Mouse (Mus musculus) CD4-positive helper T cell, adult 2 months (primary cell): ENCODE results near the gene Itgb1.

Experiments used
- DNase-seq: peaks from one replicate; pipeline ENCODE4 v3.0.0-alpha.2; 2012; ENCODE audit warnings: low read depth, missing footprints, low spot score

Itgb1 gene

DNA sequence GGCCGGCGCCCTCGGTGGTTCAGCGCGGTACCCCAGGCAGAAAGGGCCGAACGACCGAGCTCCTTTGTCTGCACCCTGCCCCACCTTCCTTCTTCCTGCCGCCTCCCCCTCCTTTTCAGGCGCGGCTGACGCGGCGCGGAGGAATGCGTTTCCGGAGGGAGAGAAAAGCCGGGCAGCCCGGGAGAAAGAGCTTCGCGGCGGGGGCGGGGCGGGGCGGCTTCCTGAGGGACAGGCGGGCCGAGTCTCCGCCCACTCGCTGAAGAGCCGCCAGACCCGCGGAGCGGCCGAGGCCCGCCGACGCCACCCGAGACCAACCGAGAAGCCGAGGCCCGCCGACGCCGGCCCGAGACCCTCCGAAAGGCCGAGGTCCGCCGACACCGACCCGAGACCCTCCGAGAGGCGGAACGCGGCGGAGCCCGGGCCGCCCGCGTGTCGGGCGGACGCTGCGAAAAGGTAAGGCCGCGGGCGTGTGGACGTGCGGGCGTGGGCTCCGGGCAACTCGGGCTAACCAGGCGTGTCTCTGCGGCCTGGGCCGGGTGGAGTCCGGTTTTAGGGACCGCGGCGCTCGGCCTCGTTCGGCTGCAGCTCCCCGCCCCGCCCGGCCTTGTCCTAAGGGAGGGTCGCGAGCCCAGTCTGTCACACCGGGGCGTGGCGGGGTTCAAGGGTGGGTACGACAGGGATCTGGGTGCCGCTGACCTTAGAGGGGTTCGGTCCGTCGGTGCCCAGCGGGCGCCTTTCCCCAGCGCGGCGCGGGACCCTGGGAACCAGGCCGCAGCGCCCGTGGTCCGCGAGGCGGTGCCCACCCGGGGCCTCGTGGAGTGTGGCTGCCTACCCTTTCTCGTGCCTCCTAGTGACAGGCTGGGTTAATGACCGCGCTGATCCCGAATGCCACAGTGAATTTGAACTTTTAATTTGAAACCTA is at the start of gene Itgb1:
Gene Itgb1, plus strand, starts transcription at position 148 of the 922 bp plus-strand sequence.
- DNase-seq = peak; percentile 86

DNA sequence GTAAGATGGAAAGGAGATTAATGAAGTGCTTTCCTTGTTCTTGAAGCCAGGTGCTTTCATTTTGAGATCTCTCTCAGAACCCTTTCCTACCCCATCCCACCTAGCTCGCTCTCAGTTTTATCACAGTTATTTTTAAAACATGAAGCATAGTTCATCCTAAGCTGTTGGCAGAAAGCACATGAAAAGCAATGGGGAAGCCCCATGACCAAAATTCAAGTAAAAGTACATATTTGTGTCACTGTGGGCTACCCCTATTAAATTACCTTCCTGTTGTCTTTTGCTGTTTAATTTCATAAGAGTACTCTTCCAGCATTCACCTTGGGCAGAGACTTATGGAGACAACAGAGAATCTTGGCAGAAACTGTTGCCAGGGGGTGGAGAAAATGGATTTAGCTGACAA is 42.4 kb upstream of the Itgb1 start:
- DNase-seq = peak; percentile 38

DNA sequence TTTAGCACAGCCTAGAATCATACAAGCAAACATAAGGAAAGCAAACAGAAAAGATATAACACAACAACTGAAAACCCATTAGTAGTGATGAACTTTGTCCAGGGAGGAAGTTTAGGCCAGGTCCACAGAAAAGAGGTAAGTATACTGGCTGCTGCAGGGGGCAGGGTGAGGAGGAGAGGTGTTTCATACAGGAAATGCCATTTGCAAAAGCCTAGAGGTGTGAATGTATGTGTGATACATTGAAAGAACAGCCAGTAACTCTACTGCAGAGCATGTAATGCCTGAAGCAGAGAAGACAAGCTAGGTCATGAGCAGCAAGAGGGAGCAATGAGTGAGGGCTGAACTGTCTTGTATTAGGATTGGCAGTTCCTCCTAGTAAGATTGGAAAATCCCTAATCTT is 40.0 kb upstream of the Itgb1 start:
- DNase-seq = peak; percentile 39

DNA sequence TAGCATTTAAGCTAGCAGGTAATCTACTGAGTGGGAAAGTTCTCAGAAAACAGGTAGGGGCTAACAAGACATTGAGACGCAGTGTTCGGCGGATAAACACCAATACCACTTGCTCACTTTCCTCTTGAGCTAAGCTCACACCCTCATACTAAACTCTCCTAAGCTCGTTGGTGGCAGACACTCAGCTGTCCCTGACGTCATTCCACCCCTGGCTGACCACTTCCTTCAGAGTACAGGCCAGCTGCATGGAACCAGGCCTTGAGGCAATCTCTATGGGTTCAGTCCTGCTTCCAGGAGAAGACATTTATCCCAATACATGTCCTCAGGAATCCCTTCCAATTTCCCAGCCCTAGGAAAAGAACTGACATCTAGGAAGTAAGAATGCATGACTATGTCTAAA is 39.0 kb upstream of the Itgb1 start:
- DNase-seq = peak; percentile 39

DNA sequence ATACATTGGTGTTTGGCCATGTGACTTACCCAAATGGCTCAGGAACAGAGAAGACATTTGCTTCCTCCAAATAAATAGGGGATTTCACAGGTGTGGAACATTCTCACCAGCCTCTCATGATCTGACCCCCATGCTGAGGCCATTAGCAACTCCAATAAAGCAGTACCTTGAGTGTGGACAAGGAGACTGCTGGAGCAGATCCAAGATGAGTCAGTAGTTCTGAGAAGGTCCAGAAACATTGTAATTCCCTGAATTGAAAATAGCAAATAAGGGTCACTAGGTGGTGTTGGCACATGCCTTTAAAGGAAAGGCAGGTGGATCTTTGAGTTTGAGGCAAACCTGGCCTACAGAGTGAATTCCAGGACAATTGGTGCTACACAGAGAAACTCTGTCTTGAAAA is 37.4 kb upstream of the Itgb1 start:
- DNase-seq = no peak

DNA sequence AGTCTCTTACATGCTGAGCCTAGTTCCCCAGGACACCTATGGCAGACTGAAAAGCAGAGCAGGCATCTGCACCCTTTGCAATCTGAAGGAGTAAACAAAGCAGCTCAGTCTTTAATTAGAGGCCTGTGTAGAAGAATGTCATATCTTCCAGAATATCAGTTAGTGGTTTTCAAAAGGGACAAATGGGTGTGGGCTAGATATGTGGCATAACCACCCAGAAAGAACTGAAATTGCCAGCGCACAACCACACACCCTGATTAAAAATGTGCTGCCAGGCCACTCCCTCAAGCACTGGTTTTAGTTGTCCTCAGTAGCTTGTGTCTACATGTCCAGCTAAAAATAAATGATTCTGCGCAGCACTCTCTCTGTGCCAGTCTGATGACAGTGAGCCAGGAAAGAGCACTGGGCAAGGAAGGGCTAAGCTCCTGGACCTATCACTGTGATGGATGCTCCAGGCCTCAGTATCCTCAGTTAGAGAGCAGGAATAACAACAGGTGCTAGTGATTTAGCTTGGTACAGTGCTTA is 35.1 kb upstream of the Itgb1 start:
- DNase-seq = peak; percentile 51

DNA sequence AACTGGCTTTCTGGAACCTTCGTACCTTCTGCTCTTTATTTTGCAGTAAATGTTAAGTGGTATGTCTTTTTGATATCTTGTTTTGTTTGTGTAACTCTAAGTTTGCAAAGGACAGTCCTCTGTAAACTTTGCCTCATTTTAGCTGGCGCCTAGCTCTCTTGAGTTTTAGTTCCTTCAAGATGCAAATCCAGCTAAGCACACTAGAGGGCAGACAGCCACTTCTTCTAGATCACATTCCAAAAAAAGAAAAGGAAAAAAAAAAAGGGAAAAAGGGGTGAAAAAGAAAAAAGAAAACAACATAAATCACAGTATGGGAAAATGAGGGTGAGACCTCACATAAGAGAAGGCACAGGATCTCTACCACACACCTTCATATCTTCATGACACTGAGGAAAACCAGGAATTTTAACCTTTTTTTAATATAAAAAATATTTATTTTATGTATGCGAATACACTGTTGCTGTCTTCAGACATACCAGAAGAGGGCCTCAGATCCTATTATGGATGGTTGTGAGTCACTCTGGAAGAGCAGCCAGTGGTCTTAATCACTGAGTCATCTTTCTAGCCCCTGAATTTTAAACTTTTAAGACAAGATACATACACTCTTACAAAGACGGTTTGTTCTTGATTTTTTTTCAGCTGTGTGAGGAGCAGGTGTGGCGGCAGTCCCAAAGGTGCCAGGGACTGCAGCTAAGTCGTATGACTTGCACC is 32.9 kb upstream of the Itgb1 start:
- peak; percentile 32 for DNase-seq

DNA sequence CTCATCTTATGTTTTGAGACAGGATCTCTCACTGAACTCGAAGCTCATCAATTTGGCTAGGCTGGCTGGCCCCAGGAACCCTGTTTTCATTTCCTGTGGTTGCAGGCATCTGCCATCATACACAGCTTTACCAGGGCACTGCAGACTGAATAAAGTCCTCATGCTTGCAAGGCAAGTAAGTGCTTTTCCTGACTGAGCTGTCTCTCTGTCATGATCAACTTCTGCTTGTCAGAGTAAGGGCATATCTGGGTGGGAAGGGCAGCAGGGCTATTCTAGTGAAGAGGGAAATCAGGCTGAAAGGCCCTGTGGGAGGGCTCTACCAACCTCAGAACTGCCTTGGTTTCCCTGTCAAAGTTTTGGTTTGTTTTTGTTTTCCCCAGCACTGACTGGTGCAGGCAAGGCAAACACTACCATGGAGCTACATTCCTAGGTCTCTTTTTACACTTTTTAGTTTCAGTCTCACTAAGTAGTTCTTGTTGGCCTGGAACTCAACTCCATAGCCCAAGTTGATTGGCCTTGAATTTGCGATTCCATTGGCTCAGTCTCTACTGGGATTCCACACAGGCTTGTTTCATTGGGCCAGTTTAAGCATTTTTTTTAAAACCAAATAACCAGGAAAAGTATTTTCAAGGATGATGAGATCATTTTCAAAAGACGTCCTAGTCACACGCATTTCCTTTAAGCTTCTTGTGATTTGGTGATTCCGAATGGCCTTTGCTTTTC is 31.7 kb upstream of the Itgb1 start:
- peak; percentile 33 for DNase-seq

DNA sequence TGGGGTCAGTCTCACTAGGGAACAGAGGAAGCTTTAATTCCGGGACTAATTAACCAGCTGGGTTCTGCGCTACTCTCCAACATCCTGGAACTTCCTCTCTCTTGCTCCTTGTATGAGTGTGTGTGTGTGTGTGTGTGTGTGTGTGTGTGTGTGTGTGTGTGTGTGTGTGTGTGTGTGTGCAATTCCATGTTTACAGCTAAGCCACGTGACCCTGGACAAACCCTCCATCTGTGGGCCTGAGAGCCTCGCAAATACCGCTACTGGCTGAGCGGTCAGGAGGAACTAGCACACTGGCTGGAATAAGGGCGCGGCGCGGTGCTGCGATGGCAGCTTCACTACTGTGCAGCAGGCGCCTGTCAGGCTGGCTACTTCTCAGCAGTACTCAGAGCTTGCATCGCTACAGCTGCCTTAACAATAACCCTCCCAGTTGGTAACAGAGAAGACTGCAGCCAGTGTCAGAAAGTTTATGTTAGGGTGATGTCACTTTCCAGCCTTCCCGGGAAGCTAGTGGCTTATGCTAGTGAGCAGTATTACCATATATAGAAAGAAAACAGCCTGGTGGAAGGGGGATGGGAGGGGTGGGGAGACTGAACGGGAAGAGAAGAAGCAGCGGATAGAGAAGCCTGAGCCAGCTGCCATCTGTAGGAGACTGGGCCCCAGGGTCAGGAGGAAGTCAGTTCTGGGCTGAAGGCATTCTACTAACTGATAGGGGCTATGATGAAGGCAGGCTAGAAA is 30.9 kb upstream of the Itgb1 start:
- DNase-seq = peak; percentile 40

DNA sequence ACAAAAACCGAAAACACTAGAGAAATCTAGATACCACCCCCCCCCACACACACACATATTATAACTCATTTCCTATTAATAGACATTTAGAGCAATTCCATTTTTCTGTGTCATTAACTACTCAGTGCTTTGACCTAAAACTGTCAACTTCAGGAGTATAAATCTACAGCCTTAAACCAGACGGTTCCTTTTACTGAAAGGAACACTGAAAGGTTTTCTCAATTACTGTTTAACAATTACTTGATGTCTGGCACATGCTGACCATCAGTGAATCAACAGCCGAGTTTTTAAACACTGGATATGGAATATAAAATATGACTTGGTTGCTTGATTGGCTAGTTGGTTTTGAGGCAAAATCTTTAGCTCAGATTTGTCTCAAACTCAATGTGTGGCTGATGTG is 23.3 kb upstream of the Itgb1 start:
- no peak for DNase-seq

DNA sequence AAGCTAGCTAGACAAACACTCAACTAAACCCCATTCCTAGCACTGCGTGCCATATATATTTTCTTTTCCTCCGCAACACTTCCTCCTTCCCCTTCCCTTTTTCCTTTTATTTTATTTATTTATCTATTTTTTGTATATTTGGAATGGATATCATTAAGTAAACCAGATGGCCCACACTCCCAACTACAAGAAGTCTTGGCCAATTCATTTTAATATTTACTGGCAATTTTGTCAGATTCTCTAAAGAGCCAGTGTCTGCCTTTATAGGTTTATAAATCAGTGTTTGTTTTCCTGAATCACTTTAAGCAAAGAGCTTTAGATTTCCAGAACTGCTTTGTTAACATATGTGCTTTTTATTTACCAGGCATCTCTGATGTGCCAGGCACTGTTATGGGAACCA is 22.8 kb upstream of the Itgb1 start:
- no peak for DNase-seq

DNA sequence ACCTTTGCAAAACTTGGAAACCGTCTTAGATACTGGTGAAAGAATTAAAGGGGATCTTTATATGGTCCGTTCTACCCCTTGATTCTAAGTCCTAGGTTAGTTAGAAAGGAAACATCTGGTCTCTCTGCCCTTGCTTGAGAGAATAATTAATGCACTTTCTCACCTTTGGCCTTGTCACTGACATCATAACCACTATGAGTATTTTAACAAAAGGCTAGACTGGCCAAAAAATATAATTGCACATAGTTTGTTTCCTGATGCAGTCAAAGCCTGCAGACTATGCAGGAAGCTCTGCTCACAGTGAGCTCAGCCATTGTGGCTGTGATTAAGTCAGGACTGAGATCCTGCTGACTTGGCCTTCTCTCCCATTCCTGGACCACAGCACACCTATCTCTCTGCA is 22.3 kb upstream of the Itgb1 start:
- no peak for DNase-seq

DNA sequence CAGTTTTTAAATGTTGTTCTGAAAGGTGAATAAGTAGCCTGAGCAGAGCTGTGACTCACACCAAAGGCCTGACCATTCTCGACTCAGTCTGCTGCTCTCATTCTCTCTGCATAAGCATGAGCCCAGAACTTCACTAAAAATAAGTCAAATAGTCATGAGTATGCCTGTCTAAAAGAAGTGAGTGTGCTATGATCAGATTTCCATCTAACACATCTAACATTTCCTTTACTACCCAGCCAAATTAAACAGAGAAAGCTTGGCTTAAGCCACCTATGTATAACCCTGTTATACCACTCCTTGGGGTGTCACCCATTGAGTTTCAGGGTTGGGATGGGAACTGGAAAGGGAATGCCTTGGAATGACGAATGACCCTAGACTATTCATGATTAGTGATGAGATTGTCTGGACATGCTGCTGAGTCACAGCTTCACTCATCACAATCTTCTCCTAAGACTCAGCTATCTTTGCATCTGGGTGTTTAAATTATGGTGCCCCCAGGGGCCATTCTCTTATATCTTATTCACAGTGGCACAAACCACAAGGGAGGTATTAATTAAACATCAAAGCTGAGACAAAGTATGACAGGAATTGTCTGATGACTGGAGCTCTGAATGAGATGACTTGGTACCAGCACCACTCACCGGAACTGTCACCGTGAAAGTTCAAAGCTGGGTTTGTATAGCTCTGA is 18.7 kb upstream of the Itgb1 start:
- no peak for DNase-seq

DNA sequence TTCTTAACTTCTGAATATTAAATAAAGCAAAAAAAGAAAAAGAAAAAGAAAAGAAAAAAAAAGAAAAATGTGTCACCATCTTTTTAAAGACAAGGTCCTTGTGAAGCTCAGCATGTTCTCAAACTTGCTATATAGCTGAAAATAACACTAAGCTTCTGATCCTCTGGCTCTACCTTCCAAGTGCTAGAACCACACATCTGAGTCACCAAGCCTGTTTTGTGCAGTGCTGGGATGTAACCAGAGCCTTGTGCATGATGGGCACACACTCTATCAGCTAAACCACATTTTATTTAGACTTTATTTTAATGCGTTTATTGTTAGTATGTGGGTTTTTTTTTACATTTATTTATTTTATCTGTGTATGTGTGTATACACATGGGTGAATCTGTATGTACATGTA is 13.6 kb upstream of the Itgb1 start:
- no peak for DNase-seq

DNA sequence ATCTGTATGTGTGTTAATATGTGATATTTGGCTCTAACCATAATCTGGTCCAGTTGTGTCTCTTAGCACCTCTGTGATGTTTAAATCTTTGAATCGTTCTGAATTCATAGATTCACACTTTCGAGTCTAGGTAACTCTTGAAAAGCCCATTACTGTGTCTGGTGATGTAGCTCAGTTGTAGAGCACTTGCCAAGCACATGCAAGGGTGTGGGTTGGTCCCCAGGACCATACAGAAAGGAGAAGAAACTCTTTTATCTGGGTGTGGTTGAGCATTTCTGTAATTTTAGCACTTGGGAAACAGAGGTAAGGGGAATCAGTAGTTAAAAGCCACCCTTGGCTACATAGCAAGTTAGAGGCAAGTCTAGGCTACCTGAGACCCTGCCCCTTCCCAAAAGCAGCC is 13.0 kb upstream of the Itgb1 start:
- DNase-seq = no peak

DNA sequence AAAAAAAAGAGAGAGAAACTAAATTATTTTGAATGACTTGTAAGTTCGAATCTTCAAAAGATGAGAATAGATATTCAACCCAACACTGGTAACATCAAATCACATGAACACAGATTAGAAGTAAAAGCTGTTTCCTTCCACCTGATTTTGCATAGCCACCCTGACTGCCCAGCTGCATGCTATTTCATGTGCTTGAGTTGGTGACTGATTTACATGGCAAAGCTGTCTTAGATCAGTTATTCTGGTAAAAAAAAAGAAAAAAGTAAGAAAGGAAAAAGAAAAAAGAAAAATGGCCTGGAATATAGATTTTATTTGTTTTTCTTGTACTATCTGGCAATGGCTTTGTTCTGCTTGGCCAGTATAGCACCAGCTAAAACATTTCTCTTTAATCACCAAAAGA is 12.5 kb upstream of the Itgb1 start:
- no peak for DNase-seq

DNA sequence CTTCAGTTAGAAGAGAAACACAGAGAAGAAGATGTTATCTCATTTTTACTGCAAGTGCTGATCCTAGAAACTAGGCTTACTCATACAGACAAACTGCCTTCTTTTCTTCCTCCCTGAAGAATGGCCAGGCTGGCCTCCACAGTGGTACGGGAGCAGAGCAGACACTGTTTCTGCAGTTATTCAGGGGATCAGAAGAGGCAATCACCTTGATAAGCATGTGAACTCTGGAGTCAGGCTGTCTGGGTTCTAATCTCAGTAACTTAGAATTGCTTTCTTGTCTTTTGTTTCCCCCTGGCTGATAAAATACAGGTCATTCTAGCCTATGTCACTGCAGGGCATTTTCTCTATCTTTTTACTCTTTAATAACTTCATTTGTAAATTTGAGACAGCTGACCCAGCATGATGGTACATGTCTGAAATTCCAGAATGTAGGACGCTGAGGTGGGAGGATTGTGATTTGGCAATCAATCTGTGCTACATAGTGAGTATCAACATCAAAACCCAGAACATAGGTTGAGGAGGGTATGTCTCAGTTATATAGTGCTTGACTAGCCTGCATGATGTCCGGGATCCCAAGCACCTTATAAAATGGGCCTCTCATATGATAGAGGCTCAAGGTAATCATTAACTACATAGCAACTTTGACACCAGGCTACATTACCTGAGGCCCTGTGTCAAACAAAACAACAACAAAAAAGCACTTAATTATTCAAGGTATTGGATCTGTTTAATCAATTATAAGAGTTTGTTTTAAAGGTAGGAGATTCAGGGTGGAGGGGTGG is 9.4 kb upstream of the Itgb1 start:
- DNase-seq = no peak

DNA sequence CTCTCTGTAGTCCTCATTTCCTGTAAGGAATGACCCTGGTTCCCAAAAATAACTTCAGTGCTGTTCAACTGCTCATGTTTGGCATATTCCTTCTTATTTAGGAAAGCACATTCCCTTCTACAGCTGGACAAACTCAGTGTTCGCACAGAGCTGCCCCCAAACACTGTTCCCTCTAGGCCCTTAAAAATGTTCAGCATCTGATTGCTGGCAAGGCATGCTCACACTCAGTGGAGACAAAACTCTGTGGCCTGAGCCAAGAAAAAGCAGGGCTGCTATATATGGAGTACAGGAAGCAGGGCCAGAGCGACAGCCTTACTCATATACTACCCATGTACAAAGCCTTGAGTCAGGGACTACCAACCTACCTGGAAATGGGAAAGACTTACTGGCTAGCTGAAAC is 5.5 kb upstream of the Itgb1 start:
- no peak for DNase-seq

DNA sequence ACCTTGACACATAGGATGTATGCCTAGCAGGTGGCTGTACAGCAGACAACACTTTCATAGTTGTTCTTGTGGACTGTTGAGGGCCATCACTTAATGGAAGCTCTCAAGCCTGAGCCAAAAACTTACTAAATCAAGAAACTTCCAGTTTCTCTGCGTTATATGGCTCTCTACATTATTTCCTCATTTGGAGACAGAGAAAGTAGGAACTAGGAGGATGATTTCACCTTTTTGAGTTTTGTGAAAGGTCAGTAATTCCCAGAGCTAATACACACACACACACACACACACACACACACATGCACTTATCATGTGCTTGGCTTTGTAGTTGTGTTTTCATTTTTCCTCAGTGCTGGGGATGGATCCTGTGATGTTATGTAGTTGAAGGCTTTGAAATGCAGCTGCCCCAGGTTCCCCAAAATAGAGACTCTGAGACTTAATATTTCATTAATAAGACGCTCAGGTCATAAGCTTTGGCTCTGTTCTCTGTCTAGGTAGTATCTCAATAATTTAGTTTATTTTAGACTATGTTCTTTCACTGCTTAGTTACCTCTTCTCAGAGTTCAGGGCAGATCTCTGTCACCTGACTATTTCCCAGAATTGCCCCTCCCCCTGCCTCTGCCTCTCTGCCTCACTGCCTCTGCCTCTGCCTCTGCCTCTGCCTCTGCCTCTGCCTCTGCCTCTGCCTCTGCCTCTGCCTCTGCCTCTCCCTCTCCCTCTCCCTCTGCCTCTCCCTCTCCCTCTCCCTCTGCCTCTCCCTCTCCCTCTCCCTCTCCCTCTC is 4.7 kb upstream of the Itgb1 start:
- no peak for DNase-seq
